10 mouse cellular contexts compared by ENCODE assay signal in genomic region chr7:139434095-139434830, GRCm38 (mm10). TPM values are rescaled to one million over a fixed set of nuclear protein-coding genes. Genes with fewer than 3 reads are reported as not detected.
A peak's percentile ranks its signal among the peaks of the same experiment; 100 is the strongest.
DNase-seq lines count a peak whose midpoint lies in the region; ATAC-seq and TF ChIP-seq lines count a peak whose summit lies in the region.
"Had no signal": no experiment of that assay in that cellular context is flagged by ENCODE, and none has a peak within 500 bp of the region (broad histone marks: within the 10 kb centered on the region; RNA-seq: fewer than 3 reads in every experiment).

No protein-coding gene starts in this region.

- ATAC-seq in heart, embryonic 15.5 days (replicated peaks; ENCODE audit: insufficient number of reproducible peaks, insufficient read depth, low FRiP score, low read depth) = peak; percentile 82

- H3K27ac ChIP-seq in cerebellum, adult 2 months (ENCODE audit: insufficient read depth, low read length) = peak overlapping the region; percentile 20; the same call in 1 of the 2 replicates
- peak overlapping the region; percentile 72 for H3K27ac ChIP-seq in heart, embryonic 15.5 days
- H3K27ac ChIP-seq: left cerebral cortex, adult 2 months; neural tube, embryonic 13.5 days had no signal

- peak overlapping the region; percentile 15; the same call in 1 of the 2 replicates for H3K4me2 ChIP-seq in heart, embryonic 15.5 days
- H3K4me2 ChIP-seq: neural tube, embryonic 13.5 days had no signal

- TF ChIP-seq POLR2A in cerebellum, adult 2 months (IDR thresholded peaks at IDR 0.05; ENCODE audit: borderline replicate concordance, insufficient read depth, low read length) = no peak

- H3K4me3 ChIP-seq in cerebellum, adult 2 months (replicated peaks; ENCODE audit: insufficient read depth, low read depth, low read length) = no peak overlapping the region
- H3K4me3 ChIP-seq in heart, embryonic 15.5 days = no peak overlapping the region
- H3K4me3 ChIP-seq: left cerebral cortex, adult 2 months; neural tube, embryonic 13.5 days had no signal

- H3K9me3 ChIP-seq in heart, embryonic 15.5 days (replicated peaks) = no peaks in the 10 kb centered on the region

- peaks cover 43% of the 10 kb centered on the region for H3K4me1 ChIP-seq in cerebellum, adult 2 months (ENCODE audit: control insufficient read depth, insufficient read depth, low read length)
- peaks cover 49% of the 10 kb centered on the region for H3K4me1 ChIP-seq in heart, embryonic 15.5 days (replicated peaks)

- DNase-seq in cerebellum, adult 2 months = peak; percentile 47 to 61
- DNase-seq in cerebellum, postnatal 4 days (ENCODE audit: low spot score in 2 of 2) = no peak
- peak; percentile 68 to 83 for DNase-seq in kidney, postnatal 36 days
- DNase-seq in lung, postnatal 4 days = peak; percentile 66 to 86
- DNase-seq in layer of hippocampus, adult 11-12 months (ENCODE audit: low spot score) = no peak
- DNase-seq in retina, postnatal 1 day = no peak
- no peak for DNase-seq in thymus, postnatal 25 days

- TF ChIP-seq CTCF in cerebellum, adult 2 months (IDR thresholded peaks at IDR 0.05; ENCODE audit: borderline replicate concordance, insufficient read depth, low read depth, low read length) = no peak

- WGBS in cerebellum, adult 2 months = 32% methylated on average over 5 of the region's 5 CpGs
- 22% methylated on average over 5 of the region's 5 CpGs for whole genome bisulfite sequencing in heart, embryonic 15.5 days

- H3K9ac ChIP-seq in heart, embryonic 15.5 days = no peak overlapping the region
- H3K9ac ChIP-seq: neural tube, embryonic 13.5 days had no signal

- no peaks in the 10 kb centered on the region for H3K27me3 ChIP-seq in cerebellum, adult 2 months (ENCODE audit: control insufficient read depth, insufficient read depth, low read length)
- H3K27me3 ChIP-seq in heart, embryonic 15.5 days = no peaks in the 10 kb centered on the region
- H3K27me3 ChIP-seq: neural tube, embryonic 13.5 days had no signal

- no peaks in the 10 kb centered on the region for H3K36me3 ChIP-seq in heart, embryonic 15.5 days
- H3K36me3 ChIP-seq: neural tube, embryonic 13.5 days had no signal

RNA-seq across cellular contexts. Expression of gene Inpp5a, which starts 45.4 kb away (rescaled TPM):
- 164 and 181 TPM in 2 replicates for polyA plus RNA-seq in cerebellum, adult 2 months (2012; rRNA removed)
- 53.4 and 58.4 TPM in 2 replicates for polyA plus RNA-seq in heart, embryonic 15.5 days (2015; fragmentation: Nextera tagmentation; extraction: Ambion mirVana)

Comparison
In these comparisons a context has a peak if more than half of its experiments do, and no peak if none do; other contexts are left out.
1. DNase-seq: peak in cerebellum, adult 2 months (2 of 2), kidney, postnatal 36 days (2 of 2) and lung, postnatal 4 days (2 of 2); none in cerebellum, postnatal 4 days (0 of 2), layer of hippocampus, adult 11-12 months (single experiment), retina, postnatal 1 day (single experiment) and thymus, postnatal 25 days (single experiment).